Mouse (Mus musculus) adrenal gland, postnatal 4 days (tissue): ENCODE measurements around the gene Naa20. TPM values are rescaled to one million over a fixed set of nuclear protein-coding genes. Genes with fewer than 3 reads are reported as not detected.
"Not testable (repeated sequence)": the region's sequence is repeated elsewhere in the genome, so short reads cannot be mapped to it uniquely, and the experiment has no call there.

Experiments
- DNase-seq, 2 experiments: peaks; one replicate each; pipeline ENCODE4 v3.0.0; 2021 to 2022; ENCODE audit warnings: low spot score in 2 of 2, mixed read lengths in 2 of 2
- total RNA-seq, 2 experiments: library from RNA; stranded (reverse); gene quantifications; 2 replicates each; pipeline ENCODE4 v1.2.3; 2021

The Naa20 gene
- total RNA-seq, 2 experiments from 2014 or later, result 73.0 to 77.8 TPM

GRCm38 (mm10) chr2:145884036-145884912 lies 17.6 kb upstream of the Naa20 start:
- DNase-seq, result no peak

- no peak for DNase-seq
These were observed 16.8 kb upstream of the Naa20 start for GRCm38 (mm10) chr2:145884913-145885785.

GRCm38 (mm10) chr2:145887937-145888765 lies 13.7 kb upstream of the Naa20 start:
- DNase-seq, result no peak

- DNase-seq, result no peak
These were observed 13.0 kb upstream of the Naa20 start for GRCm38 (mm10) chr2:145888766-145889480.

GRCm38 (mm10) chr2:145890571-145890970 lies 11.3 kb upstream of the Naa20 start:
- no peak for DNase-seq

- DNase-seq, result no peak
These were observed 8.1 kb upstream of the Naa20 start for GRCm38 (mm10) chr2:145893756-145894155.

GRCm38 (mm10) chr2:145898106-145898505 lies 3.8 kb upstream of the Naa20 start:
- DNase-seq, result no peak

GRCm38 (mm10) chr2:145900318-145900717 lies 1.6 kb upstream of the Naa20 start:
- not testable (repeated sequence) for DNase-seq

- DNase-seq, result peak; percentile 76 to 78
These were observed 1.4 kb downstream of the Naa20 start for GRCm38 (mm10) chr2:145903061-145903901.

GRCm38 (mm10) chr2:145903983-145904616 lies 2.2 kb downstream of the Naa20 start:
- DNase-seq, result no peak

- DNase-seq, result no peak
These were observed 3.3 kb downstream of the Naa20 start for GRCm38 (mm10) chr2:145905156-145905555.

- DNase-seq, result not testable (repeated sequence)
These were observed 4.0 kb downstream of the Naa20 start for GRCm38 (mm10) chr2:145905884-145906283.

GRCm38 (mm10) chr2:145920941-145921650 lies 19.2 kb downstream of the Naa20 start:
- no peak for DNase-seq

- peak; percentile 71 to 85 for DNase-seq
These were observed 32.7 kb downstream of the Naa20 start, which contains the start of the genes Cfap61 and Crnkl1 for GRCm38 (mm10) chr2:145934339-145935231. Gene Cfap61, plus strand, starts transcription at chr2:145934784. Gene Crnkl1, minus strand, starts transcription at chr2:145935014.

- DNase-seq, result no peak
These were observed 35.1 kb downstream of the Naa20 start for GRCm38 (mm10) chr2:145936975-145937374.

GRCm38 (mm10) chr2:145941403-145941802 lies 39.5 kb downstream of the Naa20 start:
- DNase-seq, result no peak

GRCm38 (mm10) chr2:145944286-145944685 lies 42.4 kb downstream of the Naa20 start:
- no peak for DNase-seq
